Mouse (Mus musculus): ENCODE data around the gene Dusp12. TPM values are rescaled to one million over a fixed set of nuclear protein-coding genes. Genes with fewer than 3 reads are reported as not detected.

Dusp12 gene
- total RNA-seq (2021): 10 to 100 TPM; 14.9 to 20.4 TPM

GRCm38 (mm10) chr1:170884978-170885561, at the start of gene Dusp12, which contains the start of gene Gm26620:
Gene Dusp12 (minus strand): TSS chr1:170885540.
Gene Gm26620 (plus strand): TSS chr1:170885065.
- DNase-seq (ENCODE audit: extremely low spot score in 1 of 2, low spot score in 2 of 2): peak; percentile 85 to 91
- intact Hi-C loops (cut with DNase I): no loop called here

- DNase-seq (ENCODE audit: extremely low spot score in 1 of 2, low spot score in 2 of 2): no peak
- intact Hi-C loops (cut with DNase I): no loop called here
These were observed 49.0 kb upstream of the Dusp12 start for GRCm38 (mm10) chr1:170934383-170934782.

GRCm38 (mm10) chr1:170933940-170934339, 48.6 kb upstream of the Dusp12 start:
- DNase-seq (ENCODE audit: extremely low spot score in 1 of 2, low spot score in 2 of 2): no peak
- intact Hi-C loops (cut with DNase I): no loop called here

GRCm38 (mm10) chr1:170933386-170933920, 48.1 kb upstream of the Dusp12 start:
- intact Hi-C loops (cut with DNase I): no loop called here
- DNase-seq (ENCODE audit: extremely low spot score in 1 of 2, low spot score in 2 of 2): no peak

GRCm38 (mm10) chr1:170932043-170932442, 46.7 kb upstream of the Dusp12 start:
- no peak for DNase-seq (ENCODE audit: extremely low spot score in 1 of 2, low spot score in 2 of 2)
- intact Hi-C loops (cut with DNase I): no loop called here

GRCm38 (mm10) chr1:170929245-170929644, 43.9 kb upstream of the Dusp12 start:
- intact Hi-C loops (cut with DNase I): no loop called here
- DNase-seq (ENCODE audit: extremely low spot score in 1 of 2, low spot score in 2 of 2): no peak

GRCm38 (mm10) chr1:170928467-170928866, 43.1 kb upstream of the Dusp12 start:
- intact Hi-C loops (cut with DNase I): no loop called here
- DNase-seq (ENCODE audit: extremely low spot score in 1 of 2, low spot score in 2 of 2): no peak

GRCm38 (mm10) chr1:170927378-170927777, 42.0 kb upstream of the Dusp12 start, which contains the start of gene Fcrla:
Gene Fcrla (minus strand): TSS chr1:170927583.
- DNase-seq (ENCODE audit: extremely low spot score in 1 of 2, low spot score in 2 of 2): no peak
- intact Hi-C loops (cut with DNase I): no loop called here

- DNase-seq (ENCODE audit: extremely low spot score in 1 of 2, low spot score in 2 of 2): no peak
- intact Hi-C loops (cut with DNase I): no loop called here
These were observed 41.6 kb upstream of the Dusp12 start for GRCm38 (mm10) chr1:170926941-170927340.

GRCm38 (mm10) chr1:170924485-170924884, 39.1 kb upstream of the Dusp12 start:
- DNase-seq (ENCODE audit: extremely low spot score in 1 of 2, low spot score in 2 of 2): no peak
- intact Hi-C loops (cut with DNase I): no loop called here

GRCm38 (mm10) chr1:170919308-170919707, 34.0 kb upstream of the Dusp12 start:
- intact Hi-C loops (cut with DNase I): loop anchor here (5.0 kb wide), 1 partner anchor 43 kb away; no protein-coding TSS in a partner anchor
- no peak for DNase-seq (ENCODE audit: extremely low spot score in 1 of 2, low spot score in 2 of 2)

GRCm38 (mm10) chr1:170915657-170916056, 30.3 kb upstream of the Dusp12 start:
- no peak for DNase-seq (ENCODE audit: extremely low spot score in 1 of 2, low spot score in 2 of 2)
- intact Hi-C loops (cut with DNase I): loop anchor here (5.0 kb wide), 1 partner anchor 47 kb away; no protein-coding TSS in a partner anchor

- intact Hi-C loops (cut with DNase I): no loop called here
- no peak for DNase-seq (ENCODE audit: extremely low spot score in 1 of 2, low spot score in 2 of 2)
These were observed 27.7 kb upstream of the Dusp12 start, which contains the start of gene Fcrlb for GRCm38 (mm10) chr1:170912891-170913615. Gene Fcrlb (minus strand): TSS chr1:170912941.

- intact Hi-C loops (cut with DNase I): no loop called here
- no peak for DNase-seq (ENCODE audit: extremely low spot score in 1 of 2, low spot score in 2 of 2)
These were observed 26.7 kb upstream of the Dusp12 start for GRCm38 (mm10) chr1:170911907-170912660.

GRCm38 (mm10) chr1:170908341-170908740, 23.0 kb upstream of the Dusp12 start:
- DNase-seq (ENCODE audit: extremely low spot score in 1 of 2, low spot score in 2 of 2): peak in 1 of 2 experiments; percentile 20
- intact Hi-C loops (cut with DNase I): no loop called here

GRCm38 (mm10) chr1:170907456-170908191, 22.3 kb upstream of the Dusp12 start:
- intact Hi-C loops (cut with DNase I): no loop called here
- DNase-seq (ENCODE audit: extremely low spot score in 1 of 2, low spot score in 2 of 2): peak in 1 of 2 experiments; percentile 51

- no peak for DNase-seq (ENCODE audit: extremely low spot score in 1 of 2, low spot score in 2 of 2)
- intact Hi-C loops (cut with DNase I): no loop called here
These were observed 21.7 kb upstream of the Dusp12 start for GRCm38 (mm10) chr1:170907111-170907455.

GRCm38 (mm10) chr1:170903485-170903884, 18.1 kb upstream of the Dusp12 start:
- intact Hi-C loops (cut with DNase I): no loop called here
- DNase-seq (ENCODE audit: extremely low spot score in 1 of 2, low spot score in 2 of 2): no peak

All from left cerebral cortex, postnatal 10 days (tissue).